Mouse (Mus musculus) left cerebral cortex, adult 6 months (tissue): Measurements from ENCODE around the gene Gm340. TPM values are rescaled to one million over a fixed set of nuclear protein-coding genes. Genes with fewer than 3 reads are reported as not detected.

Experiments used
- long read RNA-seq, 2 experiments: library from polyadenylated mRNA; unstranded; transcript quantifications; one replicate each; pipeline ENCODE4 v2.0.0; 2019 to 2020
- polyA plus RNA-seq: library from polyadenylated mRNA; unstranded; fragments of <200 nt; fragmentation: Nextera tagmentation; gene quantifications from 2 replicates; pipeline ENCODE4 v1.2.3, GENCODE M21; 2021

Gm340 gene
- polyA plus RNA-seq: 0.77 and 0.89 TPM in 2 replicates
- long read RNA-seq, experiment 1: 0 reads
- long read RNA-seq, experiment 2, partial matches to known transcripts: 0 of 2 reads
- long read RNA-seq, experiment 2, other reads (novel, unspliced or antisense): 2 of 2 reads

DNA sequence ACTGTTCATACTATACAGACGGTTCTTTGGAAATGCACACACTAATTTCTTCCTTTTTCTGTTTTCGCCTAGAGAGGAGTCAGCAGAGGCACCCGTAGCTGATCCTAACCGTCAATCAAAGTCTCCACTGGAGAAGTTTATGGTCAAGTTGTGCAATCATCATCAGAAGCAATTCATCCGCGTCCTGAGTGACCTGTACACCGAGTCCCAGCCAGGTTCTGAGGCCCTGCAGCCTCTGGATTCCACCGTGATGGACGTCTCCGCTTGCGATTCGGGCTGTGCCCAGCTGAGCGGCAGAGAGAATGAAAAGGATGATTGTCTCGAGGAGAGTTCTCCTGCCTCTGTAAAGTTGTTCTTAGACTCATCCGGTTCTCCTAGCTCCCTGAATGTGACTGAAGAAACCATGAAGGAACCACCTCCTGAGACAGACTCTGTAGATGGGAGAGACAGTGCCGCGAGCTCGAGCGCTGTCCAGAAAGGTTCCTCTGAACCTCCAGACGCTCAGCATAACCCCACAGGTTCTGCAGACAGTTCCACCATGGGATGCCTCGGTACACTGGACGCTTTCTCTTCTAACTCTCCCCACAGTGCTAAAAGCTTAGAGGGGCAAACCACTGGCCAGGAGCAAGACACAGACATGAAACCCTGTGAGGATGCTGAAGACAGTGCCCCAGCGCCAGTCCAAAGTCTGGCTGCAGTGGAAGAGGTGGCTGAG is at the start of gene Gm340:
Gm340 (plus strand) TSS at position 665 of the 715 bp plus-strand sequence.

Other genes with a start within 250 kb of the Gm340 start
- 0.98 and 1.2 TPM in 2 replicates for gene Pik3ap1, start 197.3 kb upstream of the Gm340 start, polyA plus RNA-seq
- 2.8 and 2.9 TPM in 2 replicates for gene Lcor, start 99.7 kb upstream of the Gm340 start, polyA plus RNA-seq
- gene Slit1, start 161.3 kb downstream of the Gm340 start, polyA plus RNA-seq: 7.8 and 9.1 TPM in 2 replicates
- gene Arhgap19, start 219.7 kb downstream of the Gm340 start, polyA plus RNA-seq: 0.88 and 1.3 TPM in 2 replicates
- gene Frat1, start 247.6 kb downstream of the Gm340 start, polyA plus RNA-seq: 38.8 and 67.3 TPM in 2 replicates